Mouse (Mus musculus) lung, postnatal 0 days (tissue): ENCODE data around the gene Rhoj. TPM values are rescaled to one million over a fixed set of nuclear protein-coding genes. Genes with fewer than 3 reads are reported as not detected.
A peak's percentile ranks its signal among the peaks of the same experiment; 100 is the strongest.

Source experiments
- ATAC-seq: fragments of 200-750 bp; cut with Nextera tagmentation; 2 replicates; pipeline ENCODE4 v1.8.0; 2017; ENCODE audit warnings: moderate library complexity
- DNase-seq: peaks from one replicate; pipeline ENCODE4 v3.0.0-alpha.2; 2016; ENCODE audit warnings: low spot score
- H3K27ac ChIP-seq: fragments of 300-500 bp; sonication (generic); 2 replicates; pipeline ENCODE4 v1.5.1; 2014; ENCODE audit warnings: antibody characterized with exemption, mild to moderate bottlenecking, low read length, mixed read lengths
- H3K27me3 ChIP-seq: fragments of 300-500 bp; sonication (generic); replicated peaks from 2 replicates; pipeline ENCODE4 v1.6.1; 2014; ENCODE audit warnings: low read length, mixed read lengths; ENCODE audit not compliant: insufficient read depth
- H3K36me3 ChIP-seq: fragments of 300-500 bp; sonication (generic); 2 replicates; pipeline ENCODE4 v1.6.1; 2014; ENCODE audit warnings: low read length, mixed read lengths; ENCODE audit not compliant: insufficient read depth
- H3K4me1 ChIP-seq: fragments of 300-500 bp; sonication (generic); 2 replicates; pipeline ENCODE4 v1.6.1; 2014; ENCODE audit warnings: antibody characterized with exemption, low read depth, low read length, mixed read lengths; ENCODE audit not compliant: insufficient read depth
- H3K4me2 ChIP-seq: fragments of 300-500 bp; sonication (generic); replicated peaks from 2 replicates; pipeline ENCODE4 v1.6.1; 2014; ENCODE audit warnings: low read depth, mild to moderate bottlenecking, low read length, moderate library complexity, mixed read lengths
- H3K4me3 ChIP-seq: fragments of 300-500 bp; sonication (generic); 2 replicates; pipeline ENCODE4 v1.5.1; 2014; ENCODE audit warnings: low read depth, low read length
- H3K9ac ChIP-seq: fragments of 300-500 bp; sonication (generic); replicated peaks from 2 replicates; pipeline ENCODE4 v1.6.1; 2014; ENCODE audit warnings: low read depth, mild to moderate bottlenecking
- H3K9me3 ChIP-seq: fragments of 300-500 bp; sonication (generic); 2 replicates; pipeline ENCODE4 v1.6.1; 2016; ENCODE audit warnings: low read length, mixed read lengths
- CTCF ChIP-seq: IDR thresholded peaks from 2 replicates; pipeline ENCODE4 v1.5.1; 2016; ENCODE audit warnings: antibody characterized with exemption, mild to moderate bottlenecking
- EP300 ChIP-seq: IDR thresholded peaks from 2 replicates; pipeline ENCODE4 v1.6.1; 2016; ENCODE audit warnings: antibody characterized with exemption, mild to moderate bottlenecking, control low read depth
- WGBS: fragments of 180-500 bp; shearing (Covaris S2); extraction: QIAGEN DNeasy Blood & Tissue Kit; methylation state at CpG from one replicate; pipeline ENCODE4 v1.1.7; 2014; 5-methylcytosine and 5-hydroxymethylcytosine counted together
- polyA plus RNA-seq: library from polyadenylated mRNA; unstranded; fragments of >200 nt; fragmentation: Nextera tagmentation; extraction: Ambion mirVana; gene quantifications from 2 replicates; pipeline ENCODE4 v1.2.1, GENCODE M21; 2015

The Rhoj gene
- polyA plus RNA-seq, result 95.8 and 102 TPM in 2 replicates

- peak; percentile 87 for ATAC-seq
- no peaks in the 10 kb centered on the region for H3K36me3 ChIP-seq
- H3K27me3 ChIP-seq, result no peaks in the 10 kb centered on the region
- H3K9ac ChIP-seq, result peak within 1 kb of the TSS; percentile 63
- H3K4me2 ChIP-seq, result peak within 1 kb of the TSS; percentile 74
- DNase-seq, result peak; percentile 95
- H3K4me3 ChIP-seq, result peak within 1 kb of the TSS; percentile 51
- H3K9me3 ChIP-seq, result no peaks in the 10 kb centered on the region
- H3K4me1 ChIP-seq, result no peaks in the 10 kb centered on the region
- peak; percentile 20; the same call in 1 of the 2 replicates for TF ChIP-seq CTCF
- TF ChIP-seq EP300, result peak; percentile 71; the same call in 1 of the 2 replicates
- H3K27ac ChIP-seq, result peak within 1 kb of the TSS; percentile 91
- under 1% methylated on average over 34 of the region's 34 CpGs for WGBS
These were observed at the start of gene Rhoj for GRCm38 (mm10) chr12:75307961-75308951. Gene Rhoj, plus strand, starts transcription at chr12:75308322.

DNA sequence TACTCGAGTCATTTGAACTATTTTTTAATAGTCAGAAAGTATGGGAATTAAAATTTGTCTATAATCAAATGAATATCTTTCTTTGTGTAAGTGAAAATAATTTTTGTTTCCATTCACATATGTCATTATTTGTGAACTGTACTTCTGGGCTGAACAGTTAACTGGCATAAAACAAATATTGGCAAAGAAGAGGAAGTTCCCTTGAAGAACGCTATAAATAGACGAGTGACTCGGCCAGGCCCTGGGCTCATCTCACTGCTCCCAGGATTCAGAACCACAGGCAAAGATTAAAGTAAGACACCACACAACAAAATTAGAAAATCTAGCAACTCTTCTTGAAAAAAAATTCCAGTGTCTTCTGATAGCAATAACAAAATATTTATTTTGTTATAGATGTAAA, 36.4 kb upstream of the Rhoj start:
- H3K27ac ChIP-seq, result no peak overlapping the region
- H3K4me2 ChIP-seq, result no peak overlapping the region
- H3K4me1 ChIP-seq, result no peaks in the 10 kb centered on the region
- TF ChIP-seq CTCF (no peak), EP300 (no peak)
- H3K36me3 ChIP-seq, result no peaks in the 10 kb centered on the region
- no peaks in the 10 kb centered on the region for H3K9me3 ChIP-seq
- DNase-seq (peak; percentile 69), ATAC-seq (no peak; the same call in 1 of the 2 replicates)
- no peak overlapping the region for H3K4me3 ChIP-seq
- no peak overlapping the region for H3K9ac ChIP-seq
- H3K27me3 ChIP-seq, result no peaks in the 10 kb centered on the region
- WGBS, result 22% methylated on average over 4 of the region's 4 CpGs

DNA sequence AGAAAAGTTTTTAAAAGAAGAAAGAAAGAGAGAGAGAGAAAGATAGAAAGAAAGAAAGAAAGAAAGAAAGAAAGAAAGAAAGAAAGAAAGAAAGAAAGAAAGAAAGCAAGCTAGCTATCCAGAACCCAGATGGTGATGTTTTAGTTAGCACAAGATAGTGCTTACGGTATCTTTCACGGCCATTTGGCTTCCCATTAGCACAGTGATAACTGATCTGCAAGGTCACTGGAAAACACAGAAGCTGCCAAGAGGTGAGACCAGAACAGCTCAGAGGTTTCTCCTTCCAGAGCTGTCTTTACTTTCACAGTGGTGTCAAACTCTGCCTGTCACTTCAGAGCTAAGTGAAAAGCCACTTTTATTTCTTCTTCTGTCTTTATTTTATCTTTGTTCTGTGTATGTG, 32.4 kb upstream of the Rhoj start:
- Histone ChIP-seq H3K4me3 (no peak overlapping the region), H3K27ac (no peak overlapping the region), H3K9ac (no peak overlapping the region), H3K36me3 (no peaks in the 10 kb centered on the region), H3K27me3 (no peaks in the 10 kb centered on the region), H3K4me2 (no peak overlapping the region), H3K4me1 (no peaks in the 10 kb centered on the region), H3K9me3 (no peaks in the 10 kb centered on the region)
- ATAC-seq, result no peak
- 42% methylated on average over 2 of the region's 2 CpGs for WGBS
- no peak for DNase-seq
- TF ChIP-seq CTCF (no peak), EP300 (no peak)

- TF ChIP-seq CTCF (no peak), EP300 (no peak)
- H3K4me1 ChIP-seq, result no peaks in the 10 kb centered on the region
- 86% methylated on average over 2 of the region's 2 CpGs for WGBS
- H3K4me3 ChIP-seq, result no peak overlapping the region
- ATAC-seq, result no peak
- no peaks in the 10 kb centered on the region for H3K9me3 ChIP-seq
- no peak overlapping the region for H3K27ac ChIP-seq
- H3K4me2 ChIP-seq, result no peak overlapping the region
- no peak for DNase-seq
- H3K9ac ChIP-seq, result no peak overlapping the region
- no peaks in the 10 kb centered on the region for H3K27me3 ChIP-seq
- H3K36me3 ChIP-seq, result no peaks in the 10 kb centered on the region
These were observed 30.7 kb upstream of the Rhoj start for GRCm38 (mm10) chr12:75277425-75277824.

DNA sequence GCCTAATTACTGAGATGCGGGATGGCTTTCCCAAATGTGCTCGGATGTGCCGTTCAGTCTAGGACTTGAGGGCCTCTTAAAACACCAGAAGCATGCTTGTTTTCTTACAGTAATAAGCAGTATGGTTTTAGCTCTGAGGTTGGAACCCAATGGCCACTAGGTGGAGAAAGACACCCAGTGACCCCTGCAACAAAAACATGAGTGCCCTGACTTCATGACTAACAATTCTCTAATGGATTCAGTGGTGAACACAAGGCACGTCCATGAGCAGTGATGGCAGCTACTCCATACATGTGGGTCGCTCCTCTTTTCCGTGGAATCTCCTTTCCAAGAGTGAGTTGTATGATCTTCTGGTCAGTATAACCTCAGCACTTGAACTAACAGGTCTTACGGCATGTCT, 27.6 kb upstream of the Rhoj start:
- DNase-seq (peak; percentile 45), ATAC-seq (no peak)
- H3K27me3 ChIP-seq, result no peaks in the 10 kb centered on the region
- H3K4me2 ChIP-seq, result no peak overlapping the region
- TF ChIP-seq CTCF (peak; percentile 73), EP300 (no peak)
- H3K4me1 ChIP-seq, result peaks cover 14% of the 10 kb centered on the region; the same call in 1 of the 2 replicates
- 62% methylated on average over 7 of the region's 7 CpGs for WGBS
- no peak overlapping the region for H3K27ac ChIP-seq
- no peaks in the 10 kb centered on the region for H3K36me3 ChIP-seq
- no peak overlapping the region for H3K9ac ChIP-seq
- no peaks in the 10 kb centered on the region for H3K9me3 ChIP-seq
- no peak overlapping the region for H3K4me3 ChIP-seq

GRCm38 (mm10) chr12:75283226-75283625, 24.9 kb upstream of the Rhoj start:
- Histone ChIP-seq H3K4me2 (no peak overlapping the region), H3K9me3 (no peaks in the 10 kb centered on the region), H3K27ac (peak overlapping the region; percentile 38; the same call in 1 of the 2 replicates), H3K27me3 (no peaks in the 10 kb centered on the region), H3K9ac (no peak overlapping the region), H3K4me1 (peaks cover 14% of the 10 kb centered on the region; the same call in 1 of the 2 replicates), H3K36me3 (no peaks in the 10 kb centered on the region), H3K4me3 (no peak overlapping the region)
- 9% methylated on average over 2 of the region's 2 CpGs for WGBS
- peak; percentile 95 for ATAC-seq
- peak; percentile 84 for DNase-seq
- no peak for TF ChIP-seq CTCF
- peak; percentile 98 for TF ChIP-seq EP300
